9 mouse cellular contexts compared by ENCODE assay signal in the genomic region with DNA sequence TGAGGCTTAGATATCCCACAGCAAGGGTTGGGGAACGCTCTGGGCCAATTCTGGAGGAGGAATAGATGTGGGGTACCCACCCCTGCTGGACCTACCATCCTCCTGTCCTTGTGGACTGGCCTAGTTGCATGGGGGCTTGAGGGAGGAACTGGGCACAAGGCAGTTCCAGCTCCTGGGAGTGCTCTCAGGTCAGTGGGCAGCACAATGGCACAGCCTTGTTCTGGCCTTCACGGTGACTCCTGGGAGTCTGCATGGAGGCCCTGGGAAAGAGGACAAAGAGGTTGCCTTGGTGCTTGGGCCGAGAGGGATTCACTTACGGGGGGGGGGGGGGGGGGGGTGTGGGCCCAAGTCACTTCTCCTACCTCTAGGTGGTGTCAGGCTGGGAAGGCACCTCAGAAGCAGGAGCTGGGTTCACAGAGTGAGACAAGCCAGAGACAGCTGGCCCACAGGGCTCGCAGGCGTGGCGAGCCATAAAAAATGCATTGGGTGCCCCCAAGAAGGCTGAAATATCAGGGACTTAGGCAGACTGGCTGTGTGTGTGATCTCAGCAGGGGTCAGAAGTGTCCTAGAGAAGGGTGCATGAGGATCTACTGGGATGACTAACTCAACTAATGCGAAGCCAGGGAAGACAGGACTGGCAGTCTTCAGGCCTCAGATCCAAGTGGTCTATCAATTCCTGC.
DNase-seq lines count a peak whose midpoint lies in the region; ATAC-seq lines count a peak whose summit lies in the region.
"Had no signal": no experiment of that assay in that cellular context is flagged by ENCODE, and none has a peak within 500 bp of the region (broad histone marks: within the 10 kb centered on the region; RNA-seq: fewer than 3 reads in every experiment).

No protein-coding gene starts in this region.

- H3K9me3 ChIP-seq in megakaryocyte, embryonic 14.5 days = no peaks in the 10 kb centered on the region
- no peaks in the 10 kb centered on the region for H3K9me3 ChIP-seq in hindbrain, embryonic 10.5 days
- H3K9me3 ChIP-seq in liver, embryonic 13.5 days (replicated peaks) = no peaks in the 10 kb centered on the region
- H3K9me3 ChIP-seq in stomach, embryonic 14.5 days (ENCODE audit: control insufficient read depth, low read depth, low read length) = no peaks in the 10 kb centered on the region

- H3K9ac ChIP-seq in liver, embryonic 13.5 days = 0 out of 2 replicates have a peak overlapping the region, but pooled peaks have one; percentile 3
- peak overlapping the region; percentile 79 for H3K9ac ChIP-seq in stomach, embryonic 14.5 days (replicated peaks; ENCODE audit: low read depth, low read length)
- H3K9ac ChIP-seq: liver, embryonic 14.5 days had no signal

- no peak for ATAC-seq in megakaryocyte, adult 5-6 weeks (ENCODE audit: poor library complexity, severe bottlenecking)
- ATAC-seq in liver, embryonic 13.5 days (ENCODE audit: low read depth) = no peak
- no peak for ATAC-seq in stomach, embryonic 14.5 days (ENCODE audit: insufficient number of reproducible peaks, insufficient read depth, low FRiP score, low read depth)
- no peak for ATAC-seq in CD4-positive, CD25-positive, alpha-beta regulatory T cell, adult 4 months

- H3K36me3 ChIP-seq in megakaryocyte, embryonic 14.5 days (replicated peaks; ENCODE audit: low read length) = no peaks in the 10 kb centered on the region
- H3K36me3 ChIP-seq in hindbrain, embryonic 10.5 days = no peaks in the 10 kb centered on the region
- no peaks in the 10 kb centered on the region for H3K36me3 ChIP-seq in liver, embryonic 13.5 days
- no peaks in the 10 kb centered on the region for H3K36me3 ChIP-seq in stomach, embryonic 14.5 days (ENCODE audit: control insufficient read depth, insufficient read depth, low read length)

- peaks cover 9% of the 10 kb centered on the region for H3K27me3 ChIP-seq in megakaryocyte, embryonic 14.5 days (replicated peaks)
- no peaks in the 10 kb centered on the region for H3K27me3 ChIP-seq in hindbrain, embryonic 10.5 days (ENCODE audit: insufficient read depth, poor library complexity, severe bottlenecking)
- peaks cover 45% of the 10 kb centered on the region for H3K27me3 ChIP-seq in liver, embryonic 13.5 days
- H3K27me3 ChIP-seq in stomach, embryonic 14.5 days (ENCODE audit: control insufficient read depth, insufficient read depth, low read length) = no peaks in the 10 kb centered on the region

- peak overlapping the region; percentile 100 for H3K27ac ChIP-seq in hindbrain, embryonic 10.5 days
- H3K27ac ChIP-seq in liver, embryonic 13.5 days = peak overlapping the region; percentile 86
- peak overlapping the region; percentile 100 for H3K27ac ChIP-seq in stomach, embryonic 14.5 days (ENCODE audit: low read length)
- H3K27ac ChIP-seq: liver, embryonic 14.5 days had no signal

- intact Hi-C loops in left cerebral cortex, postnatal 10 days (cut with DNase I) = loop anchor here (5.0 kb wide), 1 partner anchor 62 kb away; no protein-coding TSS in a partner anchor

- peak overlapping the region; percentile 43 for H3K4me2 ChIP-seq in liver, embryonic 13.5 days
- H3K4me2 ChIP-seq in stomach, embryonic 14.5 days (replicated peaks; ENCODE audit: low read depth, low read length) = peak overlapping the region; percentile 86

- peaks cover 99% of the 10 kb centered on the region for H3K4me1 ChIP-seq in megakaryocyte, embryonic 14.5 days
- H3K4me1 ChIP-seq in hindbrain, embryonic 10.5 days (replicated peaks) = peaks cover 93% of the 10 kb centered on the region
- peaks cover 70% of the 10 kb centered on the region for H3K4me1 ChIP-seq in liver, embryonic 13.5 days (replicated peaks)
- H3K4me1 ChIP-seq in stomach, embryonic 14.5 days (ENCODE audit: control insufficient read depth, insufficient read depth, low read length) = peaks cover 70% of the 10 kb centered on the region

- H3K4me3 ChIP-seq in megakaryocyte, embryonic 14.5 days (replicated peaks) = peak overlapping the region; percentile 93
- peak overlapping the region; percentile 53 for H3K4me3 ChIP-seq in hindbrain, embryonic 10.5 days
- no peak overlapping the region for H3K4me3 ChIP-seq in liver, embryonic 13.5 days (replicated peaks)
- peak overlapping the region; percentile 33 for H3K4me3 ChIP-seq in stomach, embryonic 14.5 days (ENCODE audit: low read depth, low read length)

- DNase-seq in cerebellum, postnatal 25 days = peak; percentile 59 to 71
- DNase-seq in hindbrain, embryonic 10.5 days (ENCODE audit: low spot score) = peak; percentile 68
- no peak for DNase-seq in liver, embryonic 13.5 days
- no peak for DNase-seq in left cerebral cortex, postnatal 10 days (ENCODE audit: extremely low spot score in 1 of 2, low spot score in 2 of 2)

- WGBS in hindbrain, embryonic 10.5 days = 23% methylated on average over 8 of the region's 8 CpGs
- 45% methylated on average over 8 of the region's 8 CpGs for WGBS in liver, embryonic 13.5 days (ENCODE audit: insufficient replicate concordance)
- 15% methylated on average over 8 of the region's 8 CpGs for WGBS in stomach, embryonic 14.5 days

Comparison
In these comparisons a context has a peak if more than half of its experiments do, and no peak if none do; other contexts are left out.
1. DNase-seq: peak in cerebellum, postnatal 25 days (2 of 2) and hindbrain, embryonic 10.5 days (single experiment); none in liver, embryonic 13.5 days (single experiment) and left cerebral cortex, postnatal 10 days (0 of 2).
2. Peak in every context shown above with its lines, with median percentiles within 50 percentile points of each other: H3K27ac ChIP-seq.